Mouse (Mus musculus): ENCODE measurements at regions not wholly inside any gene's neighbourhood (a gene's known extent, or its start where the extent isn't known, plus 50 kb on each side); places are given as distances from the start of the nearest gene placed in this dataset.

DNA sequence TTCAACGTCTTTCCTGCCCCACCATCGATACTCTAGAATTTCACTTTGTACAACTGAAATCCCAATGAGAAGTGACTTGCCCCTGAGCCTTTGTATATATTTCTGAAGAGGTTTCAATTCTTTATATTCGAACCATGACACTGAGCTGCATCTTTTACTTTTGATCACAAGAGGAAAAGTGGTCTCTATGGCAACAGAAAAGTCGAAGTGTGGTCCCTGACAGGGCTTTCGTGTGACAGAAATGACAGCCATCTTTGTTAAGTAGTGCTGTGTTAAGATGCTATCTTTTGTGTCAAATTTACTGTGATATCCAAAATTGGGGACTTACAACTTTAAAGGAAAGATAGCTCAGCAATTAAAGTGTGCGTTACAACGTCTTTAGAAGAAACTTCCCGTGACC is 412.1 kb upstream of the Itga1 start:
- H3K27me3 ChIP-seq: no peaks in the 10 kb centered on the region
- WGBS: 55% methylated on average over 8 of the region's 8 CpGs

DNA sequence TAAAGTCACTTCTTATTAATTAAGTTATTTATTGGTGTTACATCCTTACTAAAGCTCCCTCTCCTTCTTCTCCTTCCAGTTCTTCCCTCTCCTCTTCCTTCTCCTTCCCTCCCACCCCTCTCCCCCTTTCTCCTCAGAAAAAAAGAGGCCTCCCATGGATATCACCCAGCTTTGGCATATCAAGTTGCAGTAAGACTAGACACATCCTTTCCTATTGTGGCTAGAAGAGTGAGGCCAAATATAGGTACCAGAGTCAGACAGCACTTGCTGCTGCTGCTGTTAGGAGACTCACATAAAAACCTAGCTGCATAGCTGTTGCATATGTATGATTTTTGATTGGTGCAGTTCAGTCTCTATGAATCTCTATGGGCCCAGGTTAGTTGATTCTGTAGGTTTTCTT is 410.4 kb upstream of the Itga1 start:
- no peak overlapping the region for H3K27ac ChIP-seq
- ATAC-seq: no peak
- H3K4me2 ChIP-seq: no peak overlapping the region
- no peaks in the 10 kb centered on the region for H3K36me3 ChIP-seq (ENCODE audit: poor library complexity, severe bottlenecking)
- H3K4me3 ChIP-seq: no peak overlapping the region
- no peaks in the 10 kb centered on the region for H3K27me3 ChIP-seq
- no peaks in the 10 kb centered on the region for H3K4me1 ChIP-seq
- no peaks in the 10 kb centered on the region for H3K9me3 ChIP-seq (replicated peaks)
- H3K9ac ChIP-seq: no peak overlapping the region

More for the DNA sequence above, 412.1 kb upstream of the Itga1 start:
- Histone ChIP-seq H3K4me2 (no peak overlapping the region), H3K27ac (no peak overlapping the region), H3K4me3 (no peak overlapping the region), H3K36me3 (ENCODE audit: poor library complexity, severe bottlenecking) (no peaks in the 10 kb centered on the region), H3K9ac (no peak overlapping the region), H3K4me1 (no peaks in the 10 kb centered on the region), H3K9me3 (replicated peaks) (no peaks in the 10 kb centered on the region)
- peak; percentile 57; the same call in 1 of the 2 replicates for ATAC-seq

DNA sequence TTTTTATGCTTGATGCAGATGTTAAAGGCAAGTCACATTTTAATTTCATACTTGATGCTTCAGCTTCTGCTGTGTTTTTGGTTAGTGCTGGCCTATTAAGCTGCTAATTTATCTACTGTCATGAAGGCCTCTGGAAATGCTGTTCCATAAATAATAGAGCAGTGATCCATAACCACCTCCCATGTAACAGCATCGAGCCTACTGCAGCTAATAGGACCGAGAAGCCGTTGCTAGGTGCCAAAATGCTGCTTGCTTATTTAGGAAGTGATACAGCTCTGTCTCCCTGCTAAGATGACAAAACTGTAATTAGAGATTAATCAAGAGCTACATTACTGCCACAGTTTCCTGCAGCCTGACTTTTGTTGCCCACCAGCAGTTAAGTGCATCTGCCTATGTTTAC is 406.9 kb upstream of the Itga1 start:
- no peaks in the 10 kb centered on the region for H3K4me1 ChIP-seq
- WGBS: 57% methylated on average over 3 of the region's 3 CpGs
- H3K4me3 ChIP-seq: no peak overlapping the region
- no peak overlapping the region for H3K4me2 ChIP-seq
- peaks cover 5% of the 10 kb centered on the region; the same call in 1 of the 2 replicates for H3K9me3 ChIP-seq (replicated peaks)
- ATAC-seq: peak; percentile 55
- H3K27ac ChIP-seq: no peak overlapping the region
- H3K9ac ChIP-seq: no peak overlapping the region
- no peaks in the 10 kb centered on the region for H3K36me3 ChIP-seq (ENCODE audit: poor library complexity, severe bottlenecking)
- H3K27me3 ChIP-seq: no peaks in the 10 kb centered on the region

DNA sequence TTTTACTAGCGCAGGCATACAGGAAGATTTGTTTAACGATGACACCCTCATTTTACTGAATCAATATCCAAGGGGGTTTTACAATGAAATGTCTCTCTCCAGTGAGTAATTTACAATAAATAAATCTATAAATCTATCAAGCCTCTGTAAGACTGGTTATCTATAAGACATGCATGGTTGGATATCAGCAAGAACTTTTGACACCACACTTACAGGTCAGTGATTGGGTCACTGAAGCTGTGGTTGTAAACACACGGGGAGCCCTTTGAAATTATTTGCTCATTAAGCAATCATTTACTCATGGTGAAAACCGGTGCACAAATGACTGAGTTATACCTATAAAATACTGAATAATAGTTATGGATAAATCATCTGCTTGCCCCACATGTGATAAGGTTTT is 392.6 kb upstream of the Itga1 start:
- Histone ChIP-seq H3K9ac (no peak overlapping the region), H3K4me3 (no peak overlapping the region), H3K27me3 (no peaks in the 10 kb centered on the region), H3K27ac (no peak overlapping the region), H3K36me3 (ENCODE audit: poor library complexity, severe bottlenecking) (no peaks in the 10 kb centered on the region), H3K4me1 (no peaks in the 10 kb centered on the region), H3K9me3 (replicated peaks) (no peaks in the 10 kb centered on the region), H3K4me2 (no peak overlapping the region)
- 54% methylated on average over 4 of the region's 4 CpGs for WGBS
- no peak for ATAC-seq

DNA sequence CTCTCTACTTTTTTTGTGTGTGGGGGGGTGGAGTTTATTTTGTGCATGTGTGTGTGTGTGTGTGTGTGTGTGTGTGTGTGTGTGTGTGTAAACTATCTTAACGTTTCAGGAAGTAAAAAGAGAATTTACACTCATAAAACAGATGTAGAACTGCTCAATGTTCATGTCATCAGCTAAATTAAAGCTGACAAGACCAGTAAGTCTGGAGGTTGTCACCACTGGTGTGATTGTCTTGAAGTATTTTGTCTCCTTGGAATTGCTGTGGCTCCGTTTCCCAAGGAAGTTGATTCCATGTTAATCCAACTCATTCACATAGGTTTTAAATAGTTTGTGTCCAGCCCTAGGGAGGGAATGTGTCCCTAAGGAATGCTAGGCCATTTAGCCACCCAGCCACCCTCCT is 374.1 kb upstream of the Itga1 start:
- no peak overlapping the region for H3K4me3 ChIP-seq
- H3K27ac ChIP-seq: no peak overlapping the region
- no peak overlapping the region for H3K9ac ChIP-seq
- no peaks in the 10 kb centered on the region for H3K4me1 ChIP-seq
- no peaks in the 10 kb centered on the region for H3K27me3 ChIP-seq
- H3K36me3 ChIP-seq (ENCODE audit: poor library complexity, severe bottlenecking): no peaks in the 10 kb centered on the region
- no peak for ATAC-seq
- H3K4me2 ChIP-seq: no peak overlapping the region
- H3K9me3 ChIP-seq (replicated peaks): no peaks in the 10 kb centered on the region
- 29% methylated on average over 2 of the region's 2 CpGs for WGBS

DNA sequence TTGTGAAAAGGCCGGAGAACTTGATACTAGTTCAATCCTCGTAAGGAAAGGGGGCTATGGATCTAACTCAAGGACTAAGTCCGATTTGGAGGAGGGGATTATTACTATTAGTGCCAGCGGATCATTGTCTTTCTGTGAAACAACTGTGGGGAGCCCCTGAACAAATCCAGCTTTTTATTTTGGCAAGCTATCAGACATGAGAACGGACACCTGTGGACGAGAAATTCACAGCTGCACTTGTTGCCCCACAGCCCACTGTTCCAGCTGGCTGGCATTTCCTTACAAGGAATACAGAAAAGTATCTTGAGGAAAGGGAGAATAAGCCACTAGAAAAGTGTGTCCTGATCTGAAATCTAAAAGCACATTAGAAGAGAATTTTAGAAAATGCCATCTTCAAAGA is 363.9 kb upstream of the Itga1 start:
- no peak overlapping the region for H3K4me3 ChIP-seq
- H3K4me1 ChIP-seq: no peaks in the 10 kb centered on the region
- H3K9me3 ChIP-seq (replicated peaks): no peaks in the 10 kb centered on the region
- 74% methylated on average over 6 of the region's 6 CpGs for WGBS
- H3K36me3 ChIP-seq (ENCODE audit: poor library complexity, severe bottlenecking): no peaks in the 10 kb centered on the region
- no peak overlapping the region for H3K4me2 ChIP-seq
- H3K27ac ChIP-seq: no peak overlapping the region
- no peaks in the 10 kb centered on the region for H3K27me3 ChIP-seq
- H3K9ac ChIP-seq: no peak overlapping the region
- no peak for ATAC-seq

DNA sequence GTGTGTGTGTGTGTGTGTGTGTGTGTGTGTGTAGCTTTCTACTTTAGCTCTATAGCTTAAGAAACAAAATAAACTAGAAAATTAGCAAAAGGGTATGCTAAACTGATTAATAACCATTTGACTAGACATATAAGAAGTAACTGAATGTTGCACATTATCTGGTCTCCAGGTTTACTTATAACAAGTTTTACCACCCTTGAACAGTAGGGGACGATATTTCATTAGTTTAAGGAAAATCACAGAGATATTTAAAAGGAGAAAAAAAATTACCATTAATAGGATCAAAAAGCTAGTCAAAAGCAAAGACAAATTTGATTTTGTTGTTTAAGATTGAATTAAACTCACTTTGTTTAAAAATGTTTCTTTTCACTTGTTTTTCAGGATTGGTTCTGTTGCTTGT is 349.5 kb upstream of the Itga1 start:
- no peak overlapping the region for H3K9ac ChIP-seq
- H3K27ac ChIP-seq: no peak overlapping the region
- 7% methylated on average over 1 of the region's 1 CpGs for WGBS
- H3K4me1 ChIP-seq: no peaks in the 10 kb centered on the region
- no peaks in the 10 kb centered on the region for H3K27me3 ChIP-seq
- no peak overlapping the region for H3K4me3 ChIP-seq
- no peaks in the 10 kb centered on the region for H3K9me3 ChIP-seq (replicated peaks)
- ATAC-seq: 0 out of 2 replicates have a peak, but pooled peaks have one; percentile 10
- no peak overlapping the region for H3K4me2 ChIP-seq
- H3K36me3 ChIP-seq (ENCODE audit: poor library complexity, severe bottlenecking): no peaks in the 10 kb centered on the region

DNA sequence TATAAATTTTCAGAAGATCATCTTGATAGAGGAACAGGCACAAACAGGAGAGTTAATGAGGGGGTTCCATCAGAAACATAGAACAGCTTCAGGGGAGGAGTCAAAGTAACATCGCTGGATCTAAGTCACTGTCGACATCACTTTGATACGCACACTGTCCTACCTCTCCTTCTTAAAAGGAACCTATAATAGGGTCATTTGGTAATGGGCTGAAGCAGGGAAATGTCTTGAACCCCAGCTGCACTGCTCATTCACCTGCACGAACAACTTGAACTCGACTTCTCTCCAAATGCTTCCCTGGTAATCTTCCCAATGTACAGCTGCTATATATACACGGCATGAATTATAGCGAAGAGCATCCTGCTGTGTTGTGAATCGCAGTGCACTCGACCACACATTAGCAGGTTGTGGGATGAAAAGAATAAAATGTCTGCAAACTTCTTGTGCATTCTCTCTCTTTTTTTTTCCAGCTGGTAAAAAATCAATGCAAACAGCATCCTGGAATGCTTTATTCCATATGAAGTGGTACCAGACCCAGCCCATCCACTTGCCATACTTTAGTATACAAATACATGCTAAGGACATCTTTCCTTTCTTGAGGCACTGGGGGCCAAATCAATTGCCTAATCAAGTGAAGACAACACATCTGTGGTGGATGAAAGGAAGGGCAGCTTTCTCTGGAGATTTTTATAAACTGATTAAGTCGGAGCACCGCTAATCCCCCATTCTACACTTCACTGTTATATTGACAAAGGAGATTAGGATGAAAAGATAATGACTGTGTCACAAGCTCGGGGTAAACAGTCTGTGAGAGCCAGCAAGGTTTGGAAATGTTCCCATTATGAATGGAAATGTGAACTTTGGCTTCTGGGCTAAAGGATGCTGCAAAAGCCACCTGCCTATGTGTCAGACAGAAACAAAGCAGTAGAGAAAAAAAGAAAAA is 325.6 kb upstream of the Itga1 start:
- Histone ChIP-seq H3K9me3 (replicated peaks) (no peaks in the 10 kb centered on the region), H3K9ac (no peak overlapping the region), H3K27ac (no peak overlapping the region), H3K4me2 (peak overlapping the region; percentile 22; the same call in 1 of the 2 replicates), H3K36me3 (ENCODE audit: poor library complexity, severe bottlenecking) (no peaks in the 10 kb centered on the region), H3K4me1 (peaks cover 14% of the 10 kb centered on the region), H3K27me3 (no peaks in the 10 kb centered on the region; the same call in 1 of the 2 replicates), H3K4me3 (no peak overlapping the region)
- ATAC-seq: peak; percentile 74
- 16% methylated on average over 12 of the region's 12 CpGs for WGBS

DNA sequence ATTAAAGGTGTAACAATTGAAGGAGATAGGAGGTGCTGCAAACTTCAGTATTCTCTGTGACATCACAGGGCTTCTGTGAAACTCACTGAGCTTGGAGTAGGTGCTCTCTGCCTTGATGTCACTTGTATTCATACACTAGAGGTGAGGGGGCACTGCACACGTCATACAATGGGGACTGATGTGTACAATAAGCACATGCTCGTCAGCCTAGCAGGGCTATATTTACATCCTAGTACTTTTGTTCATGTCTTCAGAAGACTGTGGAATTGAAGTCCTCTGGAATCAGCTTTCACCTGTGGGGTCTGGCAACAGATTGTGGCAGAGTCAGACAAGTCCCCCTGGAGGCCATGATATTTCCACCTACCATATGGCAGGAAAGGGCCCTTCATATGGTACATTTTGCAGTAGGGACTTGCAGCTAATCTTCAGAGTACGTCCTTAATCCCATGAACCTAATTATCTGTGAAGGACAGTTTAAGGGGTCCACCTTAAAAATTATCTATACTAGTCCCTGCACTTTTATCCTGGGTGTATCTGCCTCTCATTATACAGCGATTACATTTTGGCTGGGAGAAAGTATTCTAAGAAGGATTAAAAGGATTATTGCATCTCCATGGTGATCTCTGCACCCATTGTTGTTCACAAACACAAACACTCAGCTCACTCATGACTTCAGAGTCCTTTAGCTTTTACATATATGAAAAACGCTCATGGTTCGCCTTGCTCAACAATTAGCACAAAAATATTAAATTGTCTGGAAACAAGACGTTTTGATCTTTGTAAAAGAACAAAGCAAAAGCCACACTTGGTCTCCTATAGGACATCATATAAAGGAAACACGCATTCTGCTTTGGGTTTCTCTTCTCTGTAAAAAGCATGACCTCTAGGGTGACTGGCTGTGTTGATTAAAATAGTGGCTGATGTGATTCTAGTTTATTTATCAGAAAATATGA is 324.1 kb upstream of the Itga1 start:
- Histone ChIP-seq H3K4me3 (no peak overlapping the region), H3K27ac (no peak overlapping the region), H3K36me3 (ENCODE audit: poor library complexity, severe bottlenecking) (no peaks in the 10 kb centered on the region), H3K4me1 (peaks cover 18% of the 10 kb centered on the region), H3K9ac (no peak overlapping the region), H3K27me3 (no peaks in the 10 kb centered on the region; the same call in 1 of the 2 replicates), H3K4me2 (no peak overlapping the region), H3K9me3 (replicated peaks) (no peaks in the 10 kb centered on the region)
- ATAC-seq: no peak
- WGBS: 15% methylated on average over 8 of the region's 8 CpGs

DNA sequence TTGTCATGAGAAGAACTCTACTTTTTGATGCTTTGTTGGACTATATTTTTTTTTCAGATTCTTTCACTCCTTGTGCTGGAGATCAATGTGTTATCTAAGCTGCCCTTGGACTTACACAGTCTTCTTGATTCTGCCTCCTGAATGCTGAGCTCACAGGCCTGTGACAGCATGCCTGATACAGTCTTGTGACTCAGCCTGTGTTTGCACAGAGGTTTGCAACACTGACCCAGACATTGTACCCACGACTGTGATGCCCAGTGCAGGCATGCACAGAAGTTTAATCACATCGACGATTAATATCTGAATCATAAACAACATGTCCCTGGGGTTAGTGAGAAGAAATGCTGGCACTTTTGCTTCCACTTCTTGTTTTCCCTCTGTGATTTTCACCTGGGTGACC is 322.0 kb upstream of the Itga1 start:
- Histone ChIP-seq H3K27ac (no peak overlapping the region), H3K9ac (no peak overlapping the region), H3K27me3 (no peaks in the 10 kb centered on the region), H3K4me2 (no peak overlapping the region), H3K4me3 (no peak overlapping the region), H3K36me3 (ENCODE audit: poor library complexity, severe bottlenecking) (no peaks in the 10 kb centered on the region), H3K9me3 (replicated peaks) (no peaks in the 10 kb centered on the region), H3K4me1 (peaks cover 18% of the 10 kb centered on the region)
- ATAC-seq: no peak
- 85% methylated on average over 3 of the region's 3 CpGs for WGBS

DNA sequence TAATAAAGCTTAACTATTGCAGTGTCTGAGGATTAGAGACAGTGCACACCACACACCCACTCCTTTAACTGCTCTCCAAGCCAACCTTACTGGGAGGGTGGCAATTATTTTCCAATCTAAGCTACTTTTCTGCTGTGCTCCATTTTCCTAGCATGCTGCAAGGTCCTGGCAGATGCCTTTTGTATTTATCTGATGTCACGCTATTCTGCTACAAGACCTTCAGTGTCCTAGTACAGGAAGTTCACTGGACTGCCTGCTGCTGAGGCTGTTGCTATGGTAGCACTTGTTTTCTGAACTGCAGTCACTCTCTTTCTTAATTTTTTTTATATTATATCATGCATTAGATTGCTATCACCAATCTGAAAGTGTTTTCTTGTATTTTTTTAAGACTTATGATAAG is 319.7 kb upstream of the Itga1 start:
- Histone ChIP-seq H3K27ac (no peak overlapping the region), H3K27me3 (no peaks in the 10 kb centered on the region), H3K4me2 (no peak overlapping the region), H3K9ac (no peak overlapping the region), H3K36me3 (ENCODE audit: poor library complexity, severe bottlenecking) (no peaks in the 10 kb centered on the region), H3K9me3 (replicated peaks) (no peaks in the 10 kb centered on the region), H3K4me3 (no peak overlapping the region), H3K4me1 (peaks cover 7% of the 10 kb centered on the region)
- WGBS: 8% methylated on average over 1 of the region's 1 CpGs
- peak; percentile 65 for ATAC-seq

DNA sequence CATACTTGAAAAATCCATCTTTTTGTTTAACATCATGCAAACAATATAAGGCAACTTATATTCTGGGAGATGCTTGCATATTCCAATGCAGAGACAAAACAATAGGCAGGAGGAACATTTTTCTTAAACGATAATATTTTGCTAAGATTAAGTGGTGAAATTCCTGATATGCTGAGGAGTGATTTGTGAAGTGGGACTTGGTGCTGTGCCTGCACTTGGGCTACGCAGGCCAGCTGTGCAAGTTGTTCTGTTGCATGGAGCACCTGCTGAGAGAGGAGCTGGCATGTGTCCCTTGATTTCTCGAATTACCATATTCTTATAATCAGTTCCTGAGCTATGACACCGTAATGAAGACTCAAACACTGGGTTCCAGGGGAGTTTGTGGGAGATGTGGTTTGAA is 316.1 kb upstream of the Itga1 start:
- no peaks in the 10 kb centered on the region for H3K27me3 ChIP-seq
- H3K27ac ChIP-seq: no peak overlapping the region
- no peak overlapping the region for H3K9ac ChIP-seq
- H3K4me2 ChIP-seq: no peak overlapping the region
- WGBS: 62% methylated on average over 4 of the region's 4 CpGs
- 0 out of 2 replicates have a peak, but pooled peaks cover 14% of the 10 kb centered on the region for H3K4me1 ChIP-seq
- H3K4me3 ChIP-seq: no peak overlapping the region
- no peak for ATAC-seq
- no peaks in the 10 kb centered on the region for H3K36me3 ChIP-seq (ENCODE audit: poor library complexity, severe bottlenecking)
- no peaks in the 10 kb centered on the region for H3K9me3 ChIP-seq (replicated peaks)

All from forebrain, embryonic 13.5 days (tissue).